Mouse (Mus musculus): ENCODE measurements around the gene Dhrs2.

Gene Dhrs2

GRCm38 (mm10) chr14:55213621-55214020 is 8.2 kb upstream of the Dhrs2 start:
- TF ChIP-seq GATA4 (IDR thresholded peaks at IDR 0.05; ENCODE audit: insufficient replicate concordance, low read length), result no peak

- no peak for TF ChIP-seq GATA4 (IDR thresholded peaks at IDR 0.05; ENCODE audit: insufficient replicate concordance, low read length)
Observed at GRCm38 (mm10) chr14:55214507-55214906, 7.3 kb upstream of the Dhrs2 start.

DNA sequence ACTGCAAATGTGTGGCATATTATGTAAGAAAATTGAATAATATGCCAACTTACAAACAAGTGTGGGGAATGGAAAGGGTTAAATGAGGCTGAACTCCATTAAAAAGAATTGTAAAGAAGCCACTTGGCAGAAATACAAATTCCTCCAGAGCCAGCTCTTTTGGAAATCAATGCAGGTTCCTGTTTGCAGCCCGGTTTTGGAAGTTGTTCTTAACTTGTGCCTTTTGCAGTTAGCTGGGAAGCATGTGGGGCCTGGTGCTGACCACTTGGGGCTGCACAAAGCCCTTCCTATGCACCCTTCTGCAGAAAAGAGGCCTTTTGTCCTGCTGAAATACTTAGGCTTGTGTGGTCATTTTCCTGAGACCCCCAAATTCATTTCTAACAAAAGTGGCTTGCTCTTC is 1.4 kb downstream of the Dhrs2 start:
- TF ChIP-seq GATA4 (IDR thresholded peaks at IDR 0.05; ENCODE audit: insufficient replicate concordance, low read length), result no peak

DNA sequence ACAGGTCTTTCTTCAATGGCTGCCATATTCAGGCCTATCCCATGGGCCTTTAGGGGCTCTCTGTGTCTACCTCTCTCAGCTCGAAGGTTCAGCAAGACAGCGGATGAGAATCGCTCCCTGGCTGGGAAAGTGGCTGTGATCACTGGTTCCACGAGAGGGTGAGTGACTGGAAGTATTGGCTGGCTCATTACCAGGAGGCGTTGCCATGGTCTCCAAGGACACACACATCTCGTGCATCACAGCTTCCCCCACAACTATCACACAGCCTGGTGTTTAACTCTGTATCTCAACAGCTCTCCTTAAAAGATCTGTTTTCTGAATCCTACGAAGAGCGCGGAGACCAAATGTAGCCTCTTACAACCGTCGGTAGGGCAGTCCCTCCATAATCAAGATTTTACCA is 12.8 kb downstream of the Dhrs2 start:
- no peak for TF ChIP-seq GATA4 (IDR thresholded peaks at IDR 0.05; ENCODE audit: insufficient replicate concordance, low read length)

- no peak for TF ChIP-seq GATA4 (IDR thresholded peaks at IDR 0.05; ENCODE audit: insufficient replicate concordance, low read length)
Observed at GRCm38 (mm10) chr14:55236685-55237084, 14.9 kb downstream of the Dhrs2 start.

DNA sequence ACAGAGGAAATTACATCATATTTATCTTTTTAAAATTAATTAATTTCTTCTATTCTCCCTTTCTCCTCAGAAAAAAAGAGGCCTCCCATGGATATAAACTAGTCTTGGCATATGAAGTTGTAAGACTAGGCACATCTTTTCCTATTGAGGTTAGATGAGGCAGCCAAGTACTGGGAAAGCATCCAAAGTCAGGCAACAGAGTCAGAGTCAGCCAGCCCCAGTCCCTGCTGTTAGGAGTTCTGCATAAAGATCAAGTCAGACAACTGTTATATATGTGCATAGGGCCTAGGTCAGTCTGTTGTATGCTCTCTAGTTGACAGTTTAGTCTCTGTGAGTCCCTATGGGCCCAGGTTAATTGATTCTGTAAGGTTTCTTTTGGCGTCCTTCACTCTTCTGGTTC is 20.9 kb downstream of the Dhrs2 start:
- TF ChIP-seq GATA4 (IDR thresholded peaks at IDR 0.05; ENCODE audit: insufficient replicate concordance, low read length), result no peak

- TF ChIP-seq GATA4 (IDR thresholded peaks at IDR 0.05; ENCODE audit: insufficient replicate concordance, low read length), result no peak
Observed at GRCm38 (mm10) chr14:55247181-55247580, 25.4 kb downstream of the Dhrs2 start.

DNA sequence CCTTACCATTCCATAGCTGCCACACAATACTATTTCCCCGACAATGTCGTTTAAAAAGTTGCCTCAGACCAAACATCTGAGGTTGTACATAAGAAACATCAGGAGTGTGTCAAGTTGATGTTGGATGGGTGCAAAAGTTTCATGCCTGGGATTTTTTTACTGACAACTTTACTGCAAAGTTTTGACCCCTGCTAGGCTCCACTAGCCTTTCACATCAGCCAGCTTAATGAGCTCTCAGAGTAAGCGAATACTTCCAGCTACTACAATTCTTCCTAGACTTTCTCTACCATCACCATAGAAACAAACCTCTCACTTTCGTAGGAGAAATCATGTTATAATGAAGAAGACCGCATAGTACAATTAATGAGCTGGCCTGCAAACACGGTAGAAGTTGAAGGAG is 26.5 kb downstream of the Dhrs2 start:
- no peak for TF ChIP-seq GATA4 (IDR thresholded peaks at IDR 0.05; ENCODE audit: insufficient replicate concordance, low read length)

DNA sequence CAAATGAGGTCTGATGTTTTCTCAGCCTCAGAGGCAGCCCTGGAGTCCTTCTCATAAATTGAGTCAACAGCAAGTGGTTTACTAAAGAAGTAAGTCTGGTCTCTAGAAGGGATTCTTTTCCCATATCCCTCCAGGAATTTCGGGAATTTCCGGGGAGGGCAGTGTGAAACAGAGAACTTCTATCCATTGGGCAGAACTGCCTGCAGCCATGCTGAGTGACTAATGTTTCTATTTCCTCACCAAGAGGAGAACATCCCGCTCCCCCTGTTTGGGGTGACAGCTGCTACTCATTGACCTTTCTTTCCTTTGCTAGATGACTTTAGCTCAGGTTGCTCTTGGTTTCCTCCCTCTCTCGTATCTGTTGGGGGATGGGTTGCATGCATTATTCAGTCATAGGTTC is 31.8 kb downstream of the Dhrs2 start:
- TF ChIP-seq GATA4 (IDR thresholded peaks at IDR 0.05; ENCODE audit: insufficient replicate concordance, low read length), result no peak

- TF ChIP-seq GATA4 (IDR thresholded peaks at IDR 0.05; ENCODE audit: insufficient replicate concordance, low read length), result no peak
Observed at GRCm38 (mm10) chr14:55255443-55255842, 33.6 kb downstream of the Dhrs2 start.

- TF ChIP-seq GATA4 (IDR thresholded peaks at IDR 0.05; ENCODE audit: insufficient replicate concordance, low read length), result no peak
Observed at GRCm38 (mm10) chr14:55271158-55271557, 49.4 kb downstream of the Dhrs2 start.

- no peak for TF ChIP-seq GATA4 (IDR thresholded peaks at IDR 0.05; ENCODE audit: insufficient replicate concordance, low read length)
Observed at GRCm38 (mm10) chr14:55273023-55273422, 51.2 kb downstream of the Dhrs2 start.

DNA sequence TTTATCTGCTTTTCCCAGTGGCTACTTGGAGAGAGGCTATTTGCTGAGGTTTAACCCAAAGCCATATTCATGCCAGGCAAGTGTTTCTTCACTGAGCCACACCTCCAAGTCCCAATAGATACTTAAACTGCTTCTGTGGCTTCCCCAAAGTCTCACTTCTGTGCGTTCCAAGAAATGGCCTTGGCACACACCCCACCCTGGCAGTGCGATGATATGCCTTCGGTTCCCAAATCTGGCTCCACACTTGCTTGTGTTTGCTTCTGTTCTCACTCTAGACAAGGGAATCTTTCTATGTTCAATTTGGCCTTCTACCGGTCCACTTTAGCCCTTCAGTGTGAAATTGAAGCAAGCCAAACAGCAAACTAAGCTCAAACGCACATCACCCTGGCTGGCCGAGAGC is 53.0 kb downstream of the Dhrs2 start:
- TF ChIP-seq GATA4 (IDR thresholded peaks at IDR 0.05; ENCODE audit: insufficient replicate concordance, low read length), result no peak

- no peak for TF ChIP-seq GATA4 (IDR thresholded peaks at IDR 0.05; ENCODE audit: insufficient replicate concordance, low read length)
Observed at GRCm38 (mm10) chr14:55279322-55280069, 57.7 kb downstream of the Dhrs2 start.
